Mouse (Mus musculus) embryonic stem cell, embryonic (primary cell): ENCODE measurements around the gene St8sia6.
"Not testable (repeated sequence)": the region's sequence is repeated elsewhere in the genome, so short reads cannot be mapped to it uniquely, and the experiment has no call there.

ENCODE experiments used
- CTCF ChIA-PET, 4 experiments: fragments of 300-600 bp in 2 of 4; fragments of 350-600 bp in 2 of 4; sonication (Branson Sonifier 250); formaldehyde crosslinking; loops; one replicate each; lab custom pipeline; 2022; ENCODE audit warnings: inconsistent platforms in 2 of 4; lab: Charles Lee
- POLR2A ChIA-PET, 4 experiments: fragments of 300-600 bp in 2 of 4; fragments of 350-600 bp in 2 of 4; sonication (Branson Sonifier 250); formaldehyde crosslinking; loops; one replicate each; lab custom pipeline; 2022; ENCODE audit warnings: antibody characterized with exemption in 4 of 4, inconsistent platforms in 1 of 4; lab: Charles Lee

The St8sia6 gene

GRCm38 (mm10) chr2:13793969-13794363, at the start of gene St8sia6:
St8sia6 (minus strand) TSS chr2:13794064.
- CTCF ChIA-PET: interaction anchor here in 2 of 4 experiments (0.6 to 1.8 kb wide), 6 partner anchors 8 to 256 kb away, joined by 3 to 7 read pairs (median 4); no protein-coding TSS in a partner anchor
- POLR2A ChIA-PET: interaction anchor here in 2 of 4 experiments (0.9 to 1.9 kb wide), 9 partner anchors 8 to 523 kb away, joined by 3 to 4 read pairs (median 4); partner anchors contain the start of gene Rsu1 (in 1 of the 2)

- POLR2A ChIA-PET: no interaction called here
- CTCF ChIA-PET: no interaction called here
Observed at GRCm38 (mm10) chr2:13836310-13836709, 42.4 kb upstream of the St8sia6 start.

- ChIA-PET CTCF (no interaction called here), POLR2A (no interaction called here)
Observed at GRCm38 (mm10) chr2:13834989-13835388, 41.1 kb upstream of the St8sia6 start.

GRCm38 (mm10) chr2:13816645-13817044, 22.8 kb upstream of the St8sia6 start:
- POLR2A ChIA-PET: no interaction called here
- CTCF ChIA-PET: no interaction called here

- POLR2A ChIA-PET: no interaction called here
- CTCF ChIA-PET: interaction anchor here in 2 of 4 experiments (1.2 to 1.3 kb wide), 2 partner anchors 135 to 487 kb away, joined by 3 to 4 read pairs; no protein-coding TSS in a partner anchor
Observed at GRCm38 (mm10) chr2:13808593-13808992, 14.7 kb upstream of the St8sia6 start.

- CTCF ChIA-PET: interaction anchor here in 2 of 4 experiments (0.6 to 1.3 kb wide), 3 partner anchors 14 to 487 kb away, joined by 3 to 4 read pairs (median 3); partner anchors contain the start of gene St8sia6 (in 1 of the 2)
Observed at GRCm38 (mm10) chr2:13808008-13808407, 14.1 kb upstream of the St8sia6 start.

GRCm38 (mm10) chr2:13806120-13806519, 12.3 kb upstream of the St8sia6 start:
- CTCF ChIA-PET: interaction anchor here in 2 of 4 experiments (1.0 to 1.2 kb wide), 2 partner anchors 12 to 134 kb away, joined by 3 read pairs; partner anchors contain the start of gene St8sia6 (in 1 of the 2)
- POLR2A ChIA-PET: no interaction called here

More at GRCm38 (mm10) chr2:13808008-13808407, 14.1 kb upstream of the St8sia6 start:
- POLR2A ChIA-PET: interaction anchor here in 1 of 4 experiments (0.6 to 0.8 kb wide), 2 partner anchors 15 to 139 kb away, joined by 3 read pairs; no protein-coding TSS in a partner anchor

- POLR2A ChIA-PET: interaction anchor here in 1 of 4 experiments (1.5 kb wide), 1 partner anchor 16 kb away, joined by 3 read pairs; no protein-coding TSS in a partner anchor
- CTCF ChIA-PET: interaction anchor here in 1 of 4 experiments (1.0 kb wide), 1 partner anchor 523 kb away, joined by 4 read pairs; no protein-coding TSS in a partner anchor
Observed at GRCm38 (mm10) chr2:13800639-13801038, 6.8 kb upstream of the St8sia6 start.

- CTCF ChIA-PET: interaction anchor here in 2 of 4 experiments (0.6 to 1.8 kb wide), 5 partner anchors 7 to 122 kb away, joined by 3 to 7 read pairs (median 3); no protein-coding TSS in a partner anchor
- POLR2A ChIA-PET: interaction anchor here in 2 of 4 experiments (0.5 to 1.9 kb wide), 6 partner anchors 7 to 1030 kb away, joined by 3 to 4 read pairs (median 4); partner anchors contain the start of gene Rsu1 (in 1 of the 2)
Observed at GRCm38 (mm10) chr2:13794446-13794845, 582 bp upstream of the St8sia6 start.

GRCm38 (mm10) chr2:13793054-13793968, 553 bp downstream of the St8sia6 start:
- CTCF ChIA-PET: interaction anchor here in 2 of 4 experiments (0.8 to 1.8 kb wide), 5 partner anchors 8 to 255 kb away, joined by 3 to 7 read pairs (median 4); no protein-coding TSS in a partner anchor

GRCm38 (mm10) chr2:13792256-13793005, 1.4 kb downstream of the St8sia6 start:
- ChIA-PET POLR2A (interaction anchor here in 2 of 4 experiments (0.8 to 1.5 kb wide), 2 partner anchors 99 to 214 kb away, joined by 3 to 4 read pairs; no protein-coding TSS in a partner anchor), CTCF (no interaction called here)

More at GRCm38 (mm10) chr2:13793054-13793968, 553 bp downstream of the St8sia6 start:
- POLR2A ChIA-PET: interaction anchor here in 3 of 4 experiments (0.6 to 1.9 kb wide), 11 partner anchors 9 to 522 kb away, joined by 3 to 4 read pairs (median 4); partner anchors contain the start of gene Rsu1 (in 1 of the 3)

- CTCF ChIA-PET: no interaction called here
Observed at GRCm38 (mm10) chr2:13791598-13791997, 2.3 kb downstream of the St8sia6 start.

GRCm38 (mm10) chr2:13789365-13789764, 4.5 kb downstream of the St8sia6 start:
- ChIA-PET POLR2A (no interaction called here), CTCF (interaction anchor here in 2 of 4 experiments (0.6 to 0.7 kb wide), 2 partner anchors 170 to 529 kb away, joined by 5 to 10 read pairs; no protein-coding TSS in a partner anchor)

More at GRCm38 (mm10) chr2:13791598-13791997, 2.3 kb downstream of the St8sia6 start:
- POLR2A ChIA-PET: no interaction called here

- POLR2A ChIA-PET: no interaction called here
- CTCF ChIA-PET: interaction anchor here in 1 of 4 experiments (0.6 kb wide), 1 partner anchor 122 kb away, joined by 3 read pairs; no protein-coding TSS in a partner anchor
Observed at GRCm38 (mm10) chr2:13786577-13787168, 7.2 kb downstream of the St8sia6 start.

- CTCF ChIA-PET, POLR2A ChIA-PET: not testable (repeated sequence)
Observed at GRCm38 (mm10) chr2:13785992-13786391, 7.9 kb downstream of the St8sia6 start.

GRCm38 (mm10) chr2:13785247-13785646, 8.6 kb downstream of the St8sia6 start:
- POLR2A ChIA-PET: interaction anchor here in 1 of 4 experiments (1.4 kb wide), 1 partner anchor 15 kb away, joined by 3 read pairs; no protein-coding TSS in a partner anchor
- CTCF ChIA-PET: no interaction called here

- ChIA-PET CTCF (no interaction called here), POLR2A (interaction anchor here in 1 of 4 experiments (1.4 kb wide), 1 partner anchor 15 kb away, joined by 3 read pairs; no protein-coding TSS in a partner anchor)
Observed at GRCm38 (mm10) chr2:13784448-13784847, 9.4 kb downstream of the St8sia6 start.
